Mouse (Mus musculus) splenic B cell, adult 2 months (primary cell): ENCODE results near the gene Lnp1.
"Not testable (repeated sequence)": the region's sequence is repeated elsewhere in the genome, so short reads cannot be mapped to it uniquely, and the experiment has no call there.

ENCODE experiments used
- DNase-seq: peaks from one replicate; pipeline ENCODE4 v3.0.0-alpha.2; 2011; ENCODE audit warnings: low read depth, low spot score
- H3K27me3 ChIP-seq: 2 replicates; pipeline ENCODE4 v1.6.1; 2012; ENCODE audit warnings: mild to moderate bottlenecking, low read length, moderate library complexity, mixed read lengths; ENCODE audit not compliant: control insufficient read depth, poor library complexity, insufficient read depth, severe bottlenecking
- H3K36me3 ChIP-seq: 2 replicates; pipeline ENCODE4 v1.6.1; 2012; ENCODE audit warnings: mild to moderate bottlenecking, low read length, moderate library complexity, mixed read lengths; ENCODE audit not compliant: control insufficient read depth, poor library complexity, insufficient read depth, severe bottlenecking

The Lnp1 gene

GRCm38 (mm10) chr16:56928023-56928422, at the start of gene Lnp1:
Gene Lnp1 (minus strand): TSS chr16:56928061.
- no peak for DNase-seq
- Histone ChIP-seq H3K36me3 (no peaks in the 10 kb centered on the region), H3K27me3 (no peaks in the 10 kb centered on the region)

DNA sequence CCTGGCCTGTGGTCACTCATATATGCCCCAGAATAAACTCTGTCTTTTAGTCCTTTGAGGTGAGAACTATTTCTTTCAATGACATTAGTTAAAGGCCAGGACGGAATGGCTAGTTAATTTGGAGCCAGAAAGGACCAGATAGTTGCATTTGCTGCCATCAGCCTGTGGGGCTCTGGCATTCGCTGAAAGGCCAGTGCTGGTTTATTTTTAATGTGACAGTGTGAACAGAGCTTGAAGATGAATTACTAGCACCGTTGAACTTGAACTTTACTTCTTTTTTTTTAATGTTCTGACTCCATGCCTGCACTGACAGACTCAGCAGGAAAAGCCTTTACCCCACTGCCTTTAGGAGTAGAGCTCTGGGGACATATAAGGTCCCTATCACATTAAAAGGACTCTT, 46.8 kb upstream of the Lnp1 start:
- no peak for DNase-seq
- no peaks in the 10 kb centered on the region for H3K27me3 ChIP-seq

DNA sequence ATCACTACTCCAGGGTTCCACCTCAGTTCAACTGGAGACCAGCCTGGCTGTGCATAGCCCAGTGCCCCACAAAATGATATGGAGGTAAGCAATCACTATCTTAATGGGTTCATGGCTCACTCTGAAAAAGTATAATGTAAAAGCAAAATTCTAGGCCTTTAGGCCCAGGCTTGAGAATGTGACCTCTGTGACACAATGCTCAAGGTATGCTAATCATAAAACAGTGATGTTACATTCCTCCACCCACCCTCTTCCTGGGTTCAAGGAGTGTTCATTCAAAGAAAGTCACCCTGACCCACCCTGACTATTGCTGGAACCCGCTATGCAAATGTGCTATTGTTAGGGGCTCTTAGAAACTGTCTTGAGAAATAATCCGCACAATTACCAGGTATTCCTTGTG, 30.4 kb upstream of the Lnp1 start:
- H3K36me3 ChIP-seq: not testable (repeated sequence)

More for the DNA sequence above, 46.8 kb upstream of the Lnp1 start:
- H3K36me3 ChIP-seq: no peaks in the 10 kb centered on the region

DNA sequence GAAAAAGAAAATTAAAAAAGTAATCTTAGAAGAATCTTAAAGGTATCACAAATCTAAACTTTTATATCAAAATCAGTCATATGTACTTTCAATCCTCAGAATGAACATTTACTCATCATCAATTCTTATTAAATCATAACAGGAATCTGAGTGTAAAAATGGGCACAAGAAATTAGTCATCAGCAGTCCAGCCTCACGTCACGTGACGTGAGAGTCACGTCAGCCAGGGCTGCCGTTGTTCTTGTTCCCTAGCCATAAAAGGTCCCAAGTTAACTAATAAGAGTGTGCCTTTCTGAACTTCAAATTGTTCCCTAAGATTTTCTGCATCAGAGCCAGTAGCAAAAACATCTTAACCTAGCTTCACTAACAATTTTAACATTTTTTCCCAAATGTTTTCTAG, 21.2 kb upstream of the Lnp1 start:
- H3K27me3 ChIP-seq: no peaks in the 10 kb centered on the region
- no peak for DNase-seq
- no peaks in the 10 kb centered on the region for H3K36me3 ChIP-seq

More for the DNA sequence above, 30.4 kb upstream of the Lnp1 start:
- H3K27me3 ChIP-seq, DNase-seq: not testable (repeated sequence)

- Histone ChIP-seq H3K36me3 (no peaks in the 10 kb centered on the region), H3K27me3 (no peaks in the 10 kb centered on the region)
- DNase-seq: no peak
These were observed 14.5 kb upstream of the Lnp1 start for GRCm38 (mm10) chr16:56942341-56942740.

DNA sequence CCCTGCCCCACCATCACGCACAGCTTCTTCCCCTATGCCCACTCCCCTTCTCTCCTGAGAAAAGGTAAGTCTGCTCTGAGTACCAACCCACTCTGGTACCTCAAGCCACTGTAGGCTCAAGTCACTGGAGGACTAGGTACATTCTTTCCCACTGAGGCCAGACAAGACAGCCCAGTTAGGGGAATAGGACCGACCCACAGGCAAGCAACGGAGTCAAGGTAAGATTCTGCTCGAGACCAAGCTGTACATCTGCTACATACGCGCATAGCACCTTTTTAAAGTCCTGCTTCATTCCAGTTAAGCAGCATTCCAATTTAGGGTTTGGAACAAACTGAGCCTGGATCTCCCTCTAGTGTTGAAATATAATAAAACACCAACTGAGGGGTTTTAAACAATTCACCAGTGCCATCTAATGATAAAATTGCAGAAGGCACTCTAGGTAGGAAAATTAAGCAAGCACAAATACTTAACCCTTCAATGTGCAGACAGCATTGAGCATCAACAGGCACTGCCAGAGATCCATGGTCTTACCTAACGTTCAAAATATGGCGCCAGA, 7.7 kb downstream of the Lnp1 start:
- no peak for DNase-seq
- Histone ChIP-seq H3K36me3 (no peaks in the 10 kb centered on the region), H3K27me3 (no peaks in the 10 kb centered on the region)

DNA sequence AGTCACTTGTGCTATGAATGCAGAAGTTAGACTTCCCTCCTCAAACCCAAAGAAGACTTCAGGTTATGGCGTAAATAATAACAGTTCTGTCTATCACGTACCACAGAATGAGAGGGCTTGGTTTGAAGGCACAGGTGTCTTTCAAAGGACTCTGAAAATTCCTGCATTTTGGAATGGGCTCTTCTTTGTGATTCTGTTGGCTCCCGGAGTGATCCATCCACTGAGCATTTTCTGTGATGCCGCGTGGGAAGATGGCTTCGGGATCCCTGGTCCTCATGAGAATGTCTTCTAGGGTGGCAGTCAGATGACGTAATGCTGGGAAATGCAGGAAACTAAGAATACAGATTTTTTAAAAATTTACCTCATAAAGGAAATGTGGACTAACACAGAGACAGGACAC, 10.6 kb downstream of the Lnp1 start:
- Histone ChIP-seq H3K27me3 (no peaks in the 10 kb centered on the region), H3K36me3 (no peaks in the 10 kb centered on the region)
- DNase-seq: no peak

DNA sequence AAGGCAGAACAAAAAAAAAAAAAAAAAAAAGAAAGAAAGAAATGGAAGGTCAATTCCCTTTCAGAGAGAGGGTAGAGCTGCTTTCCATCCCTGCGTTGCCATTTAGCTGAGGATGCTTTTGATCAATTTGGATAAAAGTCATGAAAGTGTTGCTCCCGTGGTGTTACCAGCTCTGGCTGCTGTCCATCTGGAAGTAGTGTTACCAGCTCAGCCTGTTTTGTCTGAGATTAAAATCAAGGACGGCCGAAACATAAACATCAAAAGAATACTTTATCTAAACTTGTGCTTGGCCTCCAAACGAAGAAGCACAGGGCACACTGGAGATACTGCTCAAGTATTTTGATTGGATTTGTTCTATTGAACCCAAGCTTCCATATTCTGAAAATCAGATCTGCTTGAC, 18.9 kb downstream of the Lnp1 start:
- no peaks in the 10 kb centered on the region for H3K36me3 ChIP-seq
- no peaks in the 10 kb centered on the region for H3K27me3 ChIP-seq
- no peak for DNase-seq

- not testable (repeated sequence) for H3K36me3 ChIP-seq, DNase-seq
These were observed 25.7 kb downstream of the Lnp1 start for GRCm38 (mm10) chr16:56902206-56902605.

DNA sequence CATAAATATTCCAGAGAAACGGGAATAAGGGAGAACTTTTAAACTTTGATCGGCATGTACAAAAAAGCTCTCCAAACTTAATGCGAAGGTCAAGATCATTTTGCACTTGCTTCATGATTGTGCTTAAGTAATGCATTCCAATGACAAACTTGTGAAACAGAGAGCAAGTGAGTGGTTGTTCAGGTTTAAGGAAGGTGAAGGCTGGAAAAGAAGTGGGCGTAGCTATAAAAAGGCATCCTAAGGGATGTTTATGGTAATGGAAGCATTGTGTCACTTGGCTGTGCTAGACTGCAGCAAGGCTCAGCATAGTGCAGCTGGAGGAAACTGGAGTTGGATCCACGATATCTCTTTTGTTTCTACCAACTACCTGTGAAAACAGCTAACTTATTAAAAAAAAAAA, 36.3 kb downstream of the Lnp1 start:
- no peaks in the 10 kb centered on the region for H3K27me3 ChIP-seq
- no peak for DNase-seq
- no peaks in the 10 kb centered on the region for H3K36me3 ChIP-seq

More at GRCm38 (mm10) chr16:56902206-56902605, 25.7 kb downstream of the Lnp1 start:
- H3K27me3 ChIP-seq: not testable (repeated sequence)

DNA sequence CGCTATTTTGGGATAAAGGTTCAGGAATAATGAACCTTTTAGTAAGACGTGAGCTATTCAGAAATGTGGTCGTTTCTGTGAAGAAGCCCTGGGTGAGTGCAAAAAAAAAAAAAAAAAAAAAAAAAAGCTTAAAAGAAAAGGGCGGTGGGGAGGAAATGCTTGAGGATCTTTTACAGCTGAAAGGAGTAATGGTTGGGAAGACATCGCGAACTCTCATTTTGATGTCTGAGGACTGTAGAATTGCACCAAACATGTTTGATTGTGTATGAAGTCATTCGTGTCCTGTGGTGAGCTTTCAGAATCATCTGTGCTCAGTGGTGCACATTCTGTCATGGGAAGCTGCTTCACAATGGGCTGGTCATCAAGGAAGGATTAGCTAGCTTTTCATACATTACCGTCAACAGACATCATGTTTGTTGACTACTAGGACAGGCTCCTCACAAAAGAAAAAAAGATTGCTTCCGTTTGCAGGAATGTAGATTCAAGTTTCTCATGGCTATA, 41.2 kb downstream of the Lnp1 start:
- Histone ChIP-seq H3K36me3 (no peaks in the 10 kb centered on the region), H3K27me3 (no peaks in the 10 kb centered on the region)
- no peak for DNase-seq

DNA sequence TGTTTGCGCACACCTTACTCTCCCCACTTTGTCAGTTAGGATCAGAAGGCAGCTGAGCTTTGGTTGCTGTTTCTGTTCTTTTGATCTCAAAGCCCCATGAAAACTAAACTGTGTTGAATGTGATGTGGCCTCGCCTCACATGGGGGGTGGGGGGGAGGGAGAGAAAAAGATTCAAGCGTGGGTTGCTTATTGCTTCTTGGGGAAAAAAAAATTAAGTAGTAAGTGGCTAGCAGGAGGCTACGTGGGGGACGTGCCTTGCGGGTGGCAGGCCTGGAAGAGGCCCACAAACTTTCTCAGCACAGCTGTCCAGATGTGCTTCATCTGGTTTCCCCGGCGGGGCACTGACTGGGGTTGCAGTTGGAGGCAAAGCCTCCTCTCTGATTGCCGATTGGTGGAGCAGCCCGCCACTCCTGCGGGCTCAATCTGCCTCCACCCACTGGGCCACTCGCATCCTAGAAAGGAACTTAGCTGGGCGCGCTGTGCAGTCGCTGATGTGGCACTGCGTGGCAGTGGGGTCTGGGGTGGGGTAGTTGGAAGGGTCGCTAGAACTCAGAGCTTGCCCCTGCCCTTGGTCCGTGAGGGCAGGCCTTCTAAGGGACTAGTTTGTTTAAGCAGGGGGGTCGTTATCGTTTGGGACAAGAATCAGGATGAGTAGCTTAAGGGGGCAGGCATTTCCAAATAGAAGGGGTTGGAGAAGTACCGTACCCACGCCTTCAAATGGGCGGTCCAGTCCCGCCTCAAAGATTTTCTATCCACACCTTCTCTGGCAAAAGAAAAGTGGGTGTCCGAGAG, 41.8 kb downstream of the Lnp1 start, which contains the start of gene Tmem45a:
Tmem45a (minus strand) TSS at position 343 of the 792 bp plus-strand sequence.
- DNase-seq: no peak
- Histone ChIP-seq H3K36me3 (no peaks in the 10 kb centered on the region), H3K27me3 (no peaks in the 10 kb centered on the region)

DNA sequence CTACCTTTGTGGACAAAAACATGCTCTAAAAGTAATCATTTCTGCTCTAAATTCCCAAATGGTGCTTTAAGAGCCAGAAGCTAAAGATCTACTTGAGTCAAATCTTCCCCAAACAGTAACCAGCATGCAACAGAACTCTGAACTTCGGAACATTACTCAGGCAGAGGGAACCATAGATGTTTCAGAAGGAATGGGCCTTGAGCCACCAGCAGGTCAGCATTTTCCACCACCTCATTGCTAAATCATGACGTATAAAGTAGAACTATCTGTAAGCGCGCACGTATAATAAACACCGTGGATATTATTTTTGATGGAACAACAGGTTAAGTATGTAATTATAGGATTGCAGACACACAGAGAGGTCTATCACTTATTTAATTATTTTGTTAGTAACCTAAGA, 43.0 kb downstream of the Lnp1 start:
- no peaks in the 10 kb centered on the region for H3K27me3 ChIP-seq

GRCm38 (mm10) chr16:56873410-56873809, 54.5 kb downstream of the Lnp1 start:
- H3K36me3 ChIP-seq: no peaks in the 10 kb centered on the region
- no peaks in the 10 kb centered on the region for H3K27me3 ChIP-seq
- DNase-seq: no peak

More for the DNA sequence above, 43.0 kb downstream of the Lnp1 start:
- no peaks in the 10 kb centered on the region for H3K36me3 ChIP-seq
- no peak for DNase-seq

- DNase-seq: no peak
- H3K27me3 ChIP-seq: no peaks in the 10 kb centered on the region
- H3K36me3 ChIP-seq: no peaks in the 10 kb centered on the region
These were observed 57.4 kb downstream of the Lnp1 start for GRCm38 (mm10) chr16:56870458-56870857.
